Mouse (Mus musculus) liver, embryonic 16.5 days (tissue): ENCODE measurements at regions not wholly inside any gene's neighbourhood (a gene's known extent, or its start where the extent isn't known, plus 50 kb on each side); places are given as distances from the start of the nearest gene placed in this dataset.

Experiments
- ATAC-seq: fragments of 200-750 bp; cut with Nextera tagmentation; 2 replicates; pipeline ENCODE4 v1.8.0; 2017; ENCODE audit warnings: low read depth, mild to moderate bottlenecking, moderate number of reproducible peaks, moderate library complexity
- H3K27ac ChIP-seq: fragments of 300-500 bp; sonication (generic); 2 replicates; pipeline ENCODE4 v1.5.1; 2014; ENCODE audit warnings: mild to moderate bottlenecking, low read length
- H3K27me3 ChIP-seq: fragments of 300-500 bp; sonication (generic); 2 replicates; pipeline ENCODE4 v1.6.1; 2014; ENCODE audit warnings: low read depth, low read length, mixed read lengths; ENCODE audit not compliant: control insufficient read depth, insufficient read depth
- H3K36me3 ChIP-seq: fragments of 300-500 bp; sonication (generic); 2 replicates; pipeline ENCODE4 v1.6.1; 2014; ENCODE audit warnings: mild to moderate bottlenecking; ENCODE audit not compliant: control insufficient read depth, insufficient read depth
- H3K4me1 ChIP-seq: fragments of 300-500 bp; sonication (generic); 2 replicates; pipeline ENCODE4 v1.6.1; 2014; ENCODE audit warnings: low read depth, low read length, mixed read lengths; ENCODE audit not compliant: control insufficient read depth
- H3K4me2 ChIP-seq: fragments of 300-500 bp; sonication (generic); 2 replicates; pipeline ENCODE4 v1.6.1; 2014; ENCODE audit warnings: low read depth, low read length, mixed read lengths
- H3K4me3 ChIP-seq: fragments of 300-500 bp; sonication (generic); 2 replicates; pipeline ENCODE4 v1.5.1; 2014; ENCODE audit warnings: low read depth, mild to moderate bottlenecking, low read length
- H3K9ac ChIP-seq: fragments of 300-500 bp; sonication (generic); 2 replicates; pipeline ENCODE4 v1.6.1; 2014; ENCODE audit warnings: low read depth, low read length
- H3K9me3 ChIP-seq: fragments of 300-500 bp; sonication (generic); replicated peaks from 2 replicates; pipeline ENCODE4 v1.6.1; 2016; ENCODE audit warnings: low read length; ENCODE audit not compliant: control insufficient read depth
- WGBS: fragments of 180-500 bp; shearing (Covaris S2); extraction: QIAGEN DNeasy Blood & Tissue Kit; methylation state at CpG from one replicate; pipeline ENCODE4 v1.1.7; 2014; ENCODE audit not compliant: insufficient replicate concordance; 5-methylcytosine and 5-hydroxymethylcytosine counted together

DNA sequence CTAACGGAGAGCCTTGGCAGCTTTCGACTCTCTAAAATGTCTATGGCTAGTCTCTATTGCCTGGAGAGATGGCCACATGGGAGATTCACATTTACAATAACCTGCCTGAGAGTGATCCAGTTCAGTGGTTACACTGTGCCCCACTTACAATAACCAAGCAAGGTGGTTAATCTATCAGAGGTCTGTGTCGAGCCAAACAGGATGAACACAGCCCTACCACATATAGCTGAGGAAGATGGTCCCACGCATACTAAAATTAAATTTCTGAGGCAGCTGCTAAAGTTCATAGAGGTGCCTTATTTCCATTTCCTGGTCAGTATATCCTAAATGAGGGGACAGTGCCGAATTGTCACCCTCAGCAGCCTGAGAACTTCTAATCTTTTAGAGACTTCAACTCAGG, 56.3 kb upstream of the Chd2 start:
- Histone ChIP-seq H3K4me3 (no peak overlapping the region), H3K36me3 (no peaks in the 10 kb centered on the region), H3K27me3 (no peaks in the 10 kb centered on the region), H3K9me3 (no peaks in the 10 kb centered on the region), H3K4me1 (peaks cover 59% of the 10 kb centered on the region), H3K27ac (no peak overlapping the region), H3K9ac (no peak overlapping the region), H3K4me2 (no peak overlapping the region)
- 71% methylated on average over 5 of the region's 5 CpGs for WGBS
- ATAC-seq: no peak

DNA sequence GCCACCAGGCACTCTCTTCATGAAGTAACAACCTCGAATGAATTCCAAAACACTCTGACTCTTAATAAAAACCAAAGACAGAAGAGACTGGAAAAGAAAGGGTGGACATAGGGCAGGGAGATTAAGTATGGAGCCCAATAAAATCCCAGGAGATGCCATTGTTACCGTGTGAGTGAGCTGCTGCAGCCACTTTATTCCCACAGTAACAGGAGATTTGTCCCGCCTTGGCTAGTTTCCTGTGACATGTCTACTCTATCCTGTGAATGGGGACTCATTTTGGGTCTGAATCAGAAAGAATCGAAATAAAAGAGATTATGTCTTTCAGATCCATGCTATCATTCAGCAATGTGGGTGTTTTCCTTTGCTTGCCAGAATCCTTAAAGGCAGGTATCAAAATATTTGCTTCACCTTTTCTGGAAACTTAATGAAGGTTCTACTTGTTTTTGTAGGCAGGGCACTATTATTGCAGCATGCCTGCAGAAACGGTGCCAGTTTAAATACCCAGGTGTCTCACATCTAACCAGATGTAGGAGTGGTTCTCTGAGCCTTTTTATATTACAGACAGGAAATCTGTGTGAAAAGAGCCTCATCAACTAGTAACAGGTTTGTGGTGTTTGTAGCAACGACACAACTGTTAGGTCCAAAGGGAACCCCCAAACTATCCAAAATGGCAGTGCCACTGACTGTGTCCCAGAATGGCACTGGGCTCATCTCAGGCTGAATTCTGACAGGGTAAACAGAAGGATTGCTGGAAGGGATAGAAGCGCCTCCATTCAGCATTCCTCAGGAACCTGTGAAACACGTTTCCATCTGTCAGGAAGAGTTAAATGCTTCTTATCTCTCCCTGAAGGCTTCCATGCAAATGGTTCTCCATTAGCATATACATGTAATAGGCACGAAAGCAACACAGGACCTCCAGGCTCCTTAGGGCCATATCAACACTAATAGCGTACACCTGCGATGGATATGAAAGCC, 55.5 kb upstream of the Chd2 start:
- 57% methylated on average over 11 of the region's 11 CpGs for WGBS
- H3K4me1 ChIP-seq: peaks cover 59% of the 10 kb centered on the region
- H3K9me3 ChIP-seq: no peaks in the 10 kb centered on the region
- no peak overlapping the region for H3K4me3 ChIP-seq
- no peaks in the 10 kb centered on the region for H3K27me3 ChIP-seq
- no peak for ATAC-seq
- H3K36me3 ChIP-seq: no peaks in the 10 kb centered on the region
- H3K4me2 ChIP-seq: no peak overlapping the region
- H3K27ac ChIP-seq: peak overlapping the region; percentile 65
- peak overlapping the region; percentile 14; the same call in 1 of the 2 replicates for H3K9ac ChIP-seq

GRCm38 (mm10) chr7:73596415-73596814, 54.8 kb upstream of the Chd2 start:
- Histone ChIP-seq H3K4me2 (no peak overlapping the region), H3K9me3 (no peaks in the 10 kb centered on the region), H3K27ac (peak overlapping the region; percentile 65), H3K4me1 (peaks cover 52% of the 10 kb centered on the region), H3K36me3 (no peaks in the 10 kb centered on the region), H3K9ac (peak overlapping the region; percentile 14; the same call in 1 of the 2 replicates), H3K4me3 (no peak overlapping the region), H3K27me3 (no peaks in the 10 kb centered on the region)
- ATAC-seq: no peak
- WGBS: 28% methylated on average over 2 of the region's 2 CpGs

DNA sequence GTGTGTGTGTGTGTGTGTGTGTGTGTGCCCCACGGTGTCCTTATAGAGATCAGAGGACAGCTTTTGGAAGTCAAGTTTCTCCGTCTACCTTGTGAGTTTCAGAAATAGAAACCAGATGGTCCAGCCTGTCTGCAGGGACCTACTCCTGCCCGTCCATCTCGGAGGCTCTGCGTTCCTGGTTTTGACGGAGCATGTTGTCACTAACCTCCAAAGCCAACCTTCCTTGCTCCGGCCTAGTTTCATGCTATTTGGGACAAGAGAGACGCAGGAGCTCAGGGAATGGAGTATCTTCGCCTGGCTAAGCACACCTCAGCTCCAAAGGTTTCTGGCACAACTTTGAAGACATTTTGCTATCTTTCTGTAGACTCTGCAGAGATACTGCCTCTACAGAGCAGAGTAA, 54.2 kb upstream of the Chd2 start:
- ATAC-seq: no peak
- Histone ChIP-seq H3K27ac (peak overlapping the region; percentile 71), H3K4me2 (peak overlapping the region; percentile 68), H3K9ac (peak overlapping the region; percentile 34), H3K36me3 (no peaks in the 10 kb centered on the region), H3K9me3 (no peaks in the 10 kb centered on the region), H3K4me1 (peaks cover 46% of the 10 kb centered on the region), H3K4me3 (peak overlapping the region; percentile 19; the same call in 1 of the 2 replicates), H3K27me3 (no peaks in the 10 kb centered on the region)
- 29% methylated on average over 9 of the region's 9 CpGs for WGBS

DNA sequence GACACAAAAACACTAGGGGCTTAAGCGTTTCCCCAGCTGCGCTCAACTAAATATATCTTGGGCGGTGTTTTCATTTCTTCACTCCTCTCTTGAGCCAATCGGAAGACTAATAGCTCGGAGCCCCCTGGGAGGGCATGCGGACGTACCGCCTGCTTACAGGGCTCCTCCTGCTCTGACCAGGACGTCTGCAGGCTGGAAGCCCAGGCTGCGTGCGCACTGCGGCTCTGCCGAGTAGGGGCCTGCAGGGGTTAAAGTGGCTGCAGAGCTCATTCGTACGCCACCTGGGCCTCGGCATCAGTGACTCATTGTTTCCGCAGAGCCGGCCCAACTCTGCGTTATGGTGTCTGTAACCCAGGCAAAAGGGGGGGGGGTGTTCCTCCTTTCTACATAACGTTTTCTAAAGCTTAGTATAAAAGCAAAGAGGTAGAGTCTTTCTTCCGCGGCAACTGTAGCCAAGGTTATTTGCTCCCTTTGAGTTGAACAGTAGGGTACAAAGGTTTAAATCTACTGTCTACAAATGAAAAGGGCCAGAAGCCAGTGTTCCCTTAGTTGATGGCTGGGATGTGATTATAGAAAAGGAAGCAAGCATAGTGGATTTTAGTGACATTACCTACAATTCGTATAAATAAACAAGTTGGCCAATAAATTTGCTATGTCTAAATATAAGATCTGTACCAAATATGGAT, 53.7 kb upstream of the Chd2 start:
- Histone ChIP-seq H3K9ac (peak overlapping the region; percentile 65), H3K4me1 (peaks cover 41% of the 10 kb centered on the region), H3K9me3 (no peaks in the 10 kb centered on the region), H3K4me2 (peak overlapping the region; percentile 68), H3K36me3 (no peaks in the 10 kb centered on the region), H3K27ac (peak overlapping the region; percentile 71), H3K4me3 (peak overlapping the region; percentile 47), H3K27me3 (no peaks in the 10 kb centered on the region)
- 1% methylated on average over 23 of the region's 23 CpGs for WGBS
- peak; percentile 94 for ATAC-seq

GRCm38 (mm10) chr7:73594492-73595139, 53.0 kb upstream of the Chd2 start:
- H3K4me1 ChIP-seq: peaks cover 35% of the 10 kb centered on the region
- no peaks in the 10 kb centered on the region for H3K36me3 ChIP-seq
- under 1% methylated on average over 14 of the region's 14 CpGs for WGBS
- no peaks in the 10 kb centered on the region for H3K27me3 ChIP-seq
- ATAC-seq: no peak
- H3K9ac ChIP-seq: peak overlapping the region; percentile 65
- H3K4me3 ChIP-seq: peak overlapping the region; percentile 47
- no peaks in the 10 kb centered on the region for H3K9me3 ChIP-seq
- peak overlapping the region; percentile 71 for H3K27ac ChIP-seq
- peak overlapping the region; percentile 68 for H3K4me2 ChIP-seq

- no peaks in the 10 kb centered on the region for H3K9me3 ChIP-seq
- peaks cover 31% of the 10 kb centered on the region for H3K4me1 ChIP-seq
- H3K36me3 ChIP-seq: no peaks in the 10 kb centered on the region
- no peak for ATAC-seq
- WGBS: 69% methylated on average over 17 of the region's 17 CpGs
- peak overlapping the region; percentile 68 for H3K4me2 ChIP-seq
- peak overlapping the region; percentile 60 for H3K27ac ChIP-seq
- no peaks in the 10 kb centered on the region for H3K27me3 ChIP-seq
- no peak overlapping the region for H3K4me3 ChIP-seq
- peak overlapping the region; percentile 21; the same call in 1 of the 2 replicates for H3K9ac ChIP-seq
Observed at GRCm38 (mm10) chr7:73593645-73594385, 52.2 kb upstream of the Chd2 start.

DNA sequence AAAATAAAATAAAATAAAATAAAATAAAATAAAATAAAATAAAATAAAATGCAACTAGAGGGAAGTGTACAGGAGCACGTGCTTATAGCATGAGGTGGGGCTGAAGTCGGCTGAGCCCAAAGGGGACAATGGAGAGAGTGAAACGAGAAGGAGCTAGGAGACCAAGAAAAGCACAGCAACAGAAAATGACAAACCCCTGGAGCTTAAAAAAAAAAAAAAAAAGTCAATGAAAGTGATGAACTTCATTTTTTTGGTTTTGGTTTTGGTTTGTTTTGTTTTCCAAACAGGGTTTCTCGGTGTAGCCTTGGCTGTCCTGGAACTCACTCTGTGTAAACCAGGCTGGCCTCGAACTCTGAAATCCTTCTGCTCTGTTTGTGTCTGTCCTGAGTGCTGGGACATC, 51.2 kb upstream of the Chd2 start:
- no peak overlapping the region for H3K4me3 ChIP-seq
- no peaks in the 10 kb centered on the region for H3K27me3 ChIP-seq
- 83% methylated on average over 5 of the region's 5 CpGs for WGBS
- H3K27ac ChIP-seq: no peak overlapping the region
- ATAC-seq: no peak
- H3K4me2 ChIP-seq: no peak overlapping the region
- H3K4me1 ChIP-seq: peaks cover 31% of the 10 kb centered on the region
- H3K9me3 ChIP-seq: no peaks in the 10 kb centered on the region
- H3K36me3 ChIP-seq: no peaks in the 10 kb centered on the region
- H3K9ac ChIP-seq: no peak overlapping the region
